Mouse (Mus musculus) heart, adult 9 months (tissue): ENCODE results near the gene Egln3.

Experiments used
- DNase-seq, 2 experiments: peaks; one replicate each; pipeline ENCODE4 v3.0.0; 2022; ENCODE audit warnings: low spot score in 2 of 2

Gene Egln3

GRCm38 (mm10) chr12:54162637-54163131 is 41.0 kb downstream of the Egln3 start:
- DNase-seq: peak; percentile 21 to 39

- no peak for DNase-seq
These were observed 42.0 kb downstream of the Egln3 start for GRCm38 (mm10) chr12:54161468-54162202.

DNA sequence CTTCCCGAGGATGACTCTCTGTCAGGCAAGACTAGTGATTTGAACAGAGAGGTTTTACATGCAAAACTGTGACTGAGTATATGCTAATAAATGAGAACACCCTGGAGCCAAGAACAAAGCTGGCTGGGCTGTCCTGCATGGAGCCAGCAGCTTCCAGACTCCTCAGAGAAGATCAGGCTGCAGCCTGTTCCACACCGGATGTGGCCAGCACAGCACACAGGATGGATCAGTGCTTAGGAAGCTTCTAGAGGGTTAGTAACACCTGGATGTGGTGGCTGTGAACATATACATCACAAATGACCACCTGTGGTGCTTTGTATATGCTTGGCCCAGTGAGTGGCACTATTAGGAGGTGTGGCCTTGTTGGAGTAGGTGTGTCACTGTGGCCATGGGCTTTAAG is 43.4 kb downstream of the Egln3 start:
- no peak for DNase-seq

- DNase-seq: no peak
These were observed 48.9 kb downstream of the Egln3 start for GRCm38 (mm10) chr12:54154771-54155170.

DNA sequence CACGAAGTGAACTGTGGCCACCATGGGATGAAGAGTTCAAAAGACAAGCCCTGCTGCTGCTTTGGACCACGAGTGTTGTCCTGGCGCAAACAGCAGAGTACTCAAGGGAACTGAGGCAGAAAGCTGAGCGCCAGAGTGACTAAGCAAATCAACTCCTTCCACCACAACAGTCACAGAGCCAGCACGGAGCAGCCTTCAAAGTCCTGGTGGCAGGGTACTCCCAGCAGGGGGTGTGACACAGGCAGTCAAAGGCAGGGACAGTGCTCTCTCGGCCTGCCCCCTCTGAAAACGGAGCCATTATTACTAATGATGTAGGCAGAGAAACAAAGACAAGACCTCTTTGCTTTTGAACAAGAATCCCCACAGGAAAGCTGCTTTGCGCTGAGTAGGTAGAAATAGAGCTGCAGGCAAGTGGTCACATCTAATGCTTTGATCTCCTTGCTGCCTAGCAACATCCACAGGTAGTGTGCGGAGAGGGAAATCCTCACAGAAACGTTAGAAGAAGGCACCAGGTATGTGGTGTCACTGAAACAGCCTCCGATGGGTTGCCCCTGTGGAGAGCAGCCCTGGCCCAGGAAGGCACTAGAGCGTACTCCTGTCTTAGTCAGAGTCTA is 56.6 kb downstream of the Egln3 start:
- DNase-seq: no peak
